Mouse (Mus musculus) liver, adult 2 months (tissue): Measurements from ENCODE around the gene Mia. TPM values are rescaled to one million over a fixed set of nuclear protein-coding genes. Genes with fewer than 3 reads are reported as not detected.

ENCODE experiments used
- DNase-seq: peaks from one replicate; pipeline ENCODE4 v3.0.0-alpha.2; 2011; ENCODE audit warnings: low read depth, low spot score; ENCODE audit errors: extremely low read depth
- H3K27ac ChIP-seq: fragments of 200-500 bp; replicated peaks from 2 replicates; pipeline ENCODE4 v1.5.1; 2012; ENCODE audit warnings: low read depth, mild to moderate bottlenecking, control low read depth, inconsistent platforms, low read length; ENCODE audit not compliant: insufficient read depth
- H3K27me3 ChIP-seq: fragments of 200-500 bp; 2 replicates; pipeline ENCODE4 v1.6.1; 2012; ENCODE audit warnings: mild to moderate bottlenecking, moderate library complexity, low read length, inconsistent platforms; ENCODE audit not compliant: control insufficient read depth, insufficient read depth
- H3K36me3 ChIP-seq: fragments of 200-500 bp; 2 replicates; pipeline ENCODE4 v1.6.1; 2012; ENCODE audit warnings: low read length, inconsistent platforms; ENCODE audit not compliant: control insufficient read depth, insufficient read depth
- H3K4me1 ChIP-seq: fragments of 200-500 bp; 2 replicates; pipeline ENCODE4 v1.6.1; 2011; ENCODE audit warnings: low read length; ENCODE audit not compliant: control insufficient read depth, insufficient read depth
- H3K4me3 ChIP-seq: fragments of 200-500 bp; 2 replicates; pipeline ENCODE4 v1.5.1; 2011; ENCODE audit warnings: low read depth, mild to moderate bottlenecking, control low read depth, low read length, moderate library complexity; ENCODE audit not compliant: insufficient read depth
- H3K79me2 ChIP-seq: fragments of 200-500 bp; 2 replicates; pipeline ENCODE4 v1.6.1; 2012; ENCODE audit warnings: inconsistent platforms, mild to moderate bottlenecking, low read length, moderate library complexity; ENCODE audit not compliant: control insufficient read depth, insufficient read depth
- H3K9ac ChIP-seq: fragments of 200-500 bp; 2 replicates; pipeline ENCODE4 v1.6.1; 2012; ENCODE audit warnings: low read depth, mild to moderate bottlenecking, control low read depth, inconsistent platforms, low read length
- CTCF ChIP-seq: fragments of 200-500 bp; IDR thresholded peaks from 2 replicates; pipeline ENCODE4 v1.5.1; 2011; ENCODE audit warnings: low read depth, low read length, control low read depth
- POLR2A ChIP-seq: fragments of 200-500 bp; IDR thresholded peaks from 2 replicates; pipeline ENCODE4 v1.6.1; 2011; ENCODE audit warnings: low read length, control low read depth; ENCODE audit not compliant: insufficient read depth; ENCODE audit errors: extremely low read depth
- WGBS: fragments of 180-500 bp; shearing (Covaris S2); methylation state at CpG from one replicate; pipeline ENCODE4 v1.1.7; 2018; 5-methylcytosine and 5-hydroxymethylcytosine counted together
- polyA plus RNA-seq: library from polyadenylated mRNA; depleted of rRNA; stranded (reverse); fragments of >200 nt; gene quantifications from 2 replicates; pipeline ENCODE4 v1.2.3, GENCODE M21; 2012
- total RNA-seq: library from RNA; depleted of rRNA; stranded (reverse); fragments of >200 nt; gene quantifications from 2 replicates; pipeline ENCODE4 v1.2.3, GENCODE M21; 2014

Gene Mia
- total and polyA plus RNA-seq, 2 experiments: 0.67 TPM; not detected in 1

- Histone ChIP-seq H3K9ac (no peak overlapping the region; the same call in 1 of the 2 replicates), H3K27me3 (no peaks in the 10 kb centered on the region), H3K79me2 (peaks cover 36% of the 10 kb centered on the region), H3K4me3 (no peak overlapping the region), H3K27ac (no peak overlapping the region), H3K4me1 (peaks cover 28% of the 10 kb centered on the region), H3K36me3 (no peaks in the 10 kb centered on the region)
- no peak for DNase-seq
- TF ChIP-seq CTCF (no peak), POLR2A (no peak)
- WGBS: 79% methylated on average over 11 of the region's 11 CpGs
Observed at GRCm38 (mm10) chr7:27224877-27225575, 44.1 kb upstream of the Mia start.

- WGBS: 82% methylated on average over 1 of the region's 1 CpGs
- TF ChIP-seq CTCF (no peak), POLR2A (no peak)
- Histone ChIP-seq H3K9ac (no peak overlapping the region), H3K4me1 (peaks cover 27% of the 10 kb centered on the region), H3K79me2 (peaks cover 36% of the 10 kb centered on the region), H3K4me3 (no peak overlapping the region), H3K27me3 (no peaks in the 10 kb centered on the region), H3K36me3 (peaks cover 4% of the 10 kb centered on the region), H3K27ac (no peak overlapping the region)
- DNase-seq: no peak
Observed at GRCm38 (mm10) chr7:27222538-27222937, 41.6 kb upstream of the Mia start.

GRCm38 (mm10) chr7:27221939-27222338 is 41.0 kb upstream of the Mia start:
- peaks cover 30% of the 10 kb centered on the region for H3K79me2 ChIP-seq
- H3K27ac ChIP-seq: no peak overlapping the region
- TF ChIP-seq POLR2A (no peak), CTCF (no peak)
- no peak for DNase-seq
- H3K4me3 ChIP-seq: no peak overlapping the region
- peaks cover 4% of the 10 kb centered on the region for H3K36me3 ChIP-seq
- no peak overlapping the region for H3K9ac ChIP-seq
- H3K27me3 ChIP-seq: no peaks in the 10 kb centered on the region
- 75% methylated on average over 6 of the region's 6 CpGs for WGBS
- peaks cover 21% of the 10 kb centered on the region for H3K4me1 ChIP-seq

GRCm38 (mm10) chr7:27219937-27220336 is 39.0 kb upstream of the Mia start:
- Histone ChIP-seq H3K27me3 (no peaks in the 10 kb centered on the region), H3K9ac (no peak overlapping the region), H3K36me3 (peaks cover 13% of the 10 kb centered on the region), H3K4me3 (no peak overlapping the region), H3K4me1 (peaks cover 9% of the 10 kb centered on the region; the same call in 1 of the 2 replicates), H3K79me2 (peaks cover 15% of the 10 kb centered on the region), H3K27ac (no peak overlapping the region)
- DNase-seq: peak; percentile 68
- TF ChIP-seq POLR2A (no peak), CTCF (no peak)
- WGBS: 28% methylated on average over 11 of the region's 11 CpGs

- H3K4me1 ChIP-seq: peaks cover 5% of the 10 kb centered on the region; the same call in 1 of the 2 replicates
- no peaks in the 10 kb centered on the region for H3K27me3 ChIP-seq
- TF ChIP-seq POLR2A (no peak), CTCF (no peak)
- DNase-seq: no peak
- peaks cover 20% of the 10 kb centered on the region for H3K36me3 ChIP-seq
- H3K9ac ChIP-seq: no peak overlapping the region
- no peak overlapping the region for H3K4me3 ChIP-seq
- no peak overlapping the region for H3K27ac ChIP-seq
- peaks cover 5% of the 10 kb centered on the region; the same call in 1 of the 2 replicates for H3K79me2 ChIP-seq
- 72% methylated on average over 7 of the region's 7 CpGs for WGBS
Observed at GRCm38 (mm10) chr7:27218586-27218985, 37.6 kb upstream of the Mia start.

GRCm38 (mm10) chr7:27212626-27213025 is 31.7 kb upstream of the Mia start:
- H3K79me2 ChIP-seq: no peaks in the 10 kb centered on the region
- peaks cover 23% of the 10 kb centered on the region for H3K36me3 ChIP-seq
- no peak overlapping the region for H3K9ac ChIP-seq
- no peaks in the 10 kb centered on the region for H3K4me1 ChIP-seq
- no peaks in the 10 kb centered on the region for H3K27me3 ChIP-seq
- H3K4me3 ChIP-seq: no peak overlapping the region
- H3K27ac ChIP-seq: no peak overlapping the region
- 91% methylated on average over 2 of the region's 2 CpGs for WGBS
- TF ChIP-seq CTCF (no peak), POLR2A (no peak)
- DNase-seq: no peak
